Mouse (Mus musculus): ENCODE data around the gene Gpx6. TPM values are rescaled to one million over a fixed set of nuclear protein-coding genes. Genes with fewer than 3 reads are reported as not detected.

The Gpx6 gene
- total RNA-seq, 2 experiments from 2014 or later = not detected

DNA sequence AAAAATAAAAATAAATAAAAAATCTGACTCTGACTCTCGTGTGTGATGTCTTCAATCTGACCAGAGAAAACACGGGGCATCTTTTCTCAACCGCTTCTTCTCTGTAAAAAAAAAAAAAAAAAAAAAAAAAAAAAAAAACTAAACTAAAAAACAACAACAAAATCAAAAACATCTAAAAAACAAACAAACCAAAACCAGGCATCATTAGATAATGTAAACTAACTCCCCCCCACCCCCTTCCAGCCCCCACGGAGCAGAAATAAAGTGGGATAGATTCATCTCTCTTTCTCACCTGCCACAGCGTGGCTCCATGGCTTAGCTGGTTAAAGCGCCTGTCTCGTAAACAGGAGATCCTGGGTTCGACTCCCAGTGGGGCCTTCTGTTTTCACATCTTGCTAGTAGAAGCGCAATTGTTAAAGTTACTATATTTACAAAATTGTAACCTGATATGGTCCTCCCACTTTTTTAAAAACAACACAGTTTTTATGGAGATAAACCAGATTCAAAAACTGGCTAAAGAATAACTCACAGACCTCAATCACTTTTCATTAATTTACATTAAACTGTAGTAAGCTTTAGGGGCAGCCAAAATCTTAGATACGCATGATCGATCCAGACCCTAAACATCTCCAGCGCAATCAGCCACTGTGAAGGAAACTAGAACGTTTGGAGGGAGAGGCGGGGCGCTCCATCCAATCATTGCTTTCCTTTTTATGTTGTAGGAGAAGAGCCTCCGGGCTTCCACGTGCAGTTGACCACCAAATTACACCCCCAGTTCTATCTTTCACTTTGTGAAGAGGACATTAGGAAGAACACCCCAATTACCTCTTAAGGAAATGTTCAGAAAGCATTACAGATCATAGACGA, 10.8 kb downstream of the Gpx6 start:
- peak; percentile 54 to 79 for DNase-seq (ENCODE audit: extremely low spot score in 1 of 2, low spot score in 1 of 2)

DNA sequence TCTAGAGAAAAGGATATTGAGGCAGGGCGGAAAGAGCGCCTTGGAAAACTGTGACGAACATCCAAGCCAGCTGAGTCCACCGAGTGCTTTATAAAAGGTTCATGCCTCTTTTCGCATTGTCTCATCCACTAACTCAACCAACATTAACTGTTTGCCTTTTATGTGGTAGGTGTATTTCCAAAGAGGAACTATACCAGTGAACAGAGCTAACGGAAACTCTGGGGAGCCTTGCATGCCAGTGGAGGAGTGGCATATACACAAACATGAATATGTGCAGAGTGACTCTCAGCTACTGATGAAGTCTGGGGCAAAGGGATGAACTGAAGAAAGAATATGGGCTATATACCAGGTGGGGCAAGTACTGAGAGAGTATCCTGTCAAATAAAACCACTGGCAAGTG, 11.5 kb downstream of the Gpx6 start:
- DNase-seq (ENCODE audit: extremely low spot score in 1 of 2, low spot score in 1 of 2) = no peak

DNA sequence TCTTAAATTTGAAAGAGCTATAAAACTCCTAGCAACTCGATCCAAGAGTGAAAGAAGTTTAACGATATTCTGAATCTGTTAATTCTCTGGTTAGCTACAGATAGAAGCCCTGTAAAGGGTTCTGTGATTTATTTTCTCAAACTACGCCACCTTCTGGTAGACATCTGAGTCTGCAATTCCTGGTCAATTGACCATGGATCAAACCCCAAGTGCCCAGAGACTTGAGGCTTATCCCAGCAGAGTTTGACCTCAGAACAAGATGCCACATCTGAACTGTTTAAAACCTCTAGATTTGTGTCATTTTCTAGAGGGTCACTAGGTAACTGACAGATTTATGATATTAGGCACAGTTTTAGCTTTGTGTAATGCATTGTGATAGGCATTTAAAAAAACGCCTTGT, 14.3 kb downstream of the Gpx6 start:
- DNase-seq (ENCODE audit: extremely low spot score in 1 of 2, low spot score in 1 of 2) = no peak

- DNase-seq (ENCODE audit: extremely low spot score in 1 of 2, low spot score in 1 of 2) = peak; percentile 77 to 96
Measured at GRCm38 (mm10) chr13:21326657-21327211, 14.8 kb downstream of the Gpx6 start.

DNA sequence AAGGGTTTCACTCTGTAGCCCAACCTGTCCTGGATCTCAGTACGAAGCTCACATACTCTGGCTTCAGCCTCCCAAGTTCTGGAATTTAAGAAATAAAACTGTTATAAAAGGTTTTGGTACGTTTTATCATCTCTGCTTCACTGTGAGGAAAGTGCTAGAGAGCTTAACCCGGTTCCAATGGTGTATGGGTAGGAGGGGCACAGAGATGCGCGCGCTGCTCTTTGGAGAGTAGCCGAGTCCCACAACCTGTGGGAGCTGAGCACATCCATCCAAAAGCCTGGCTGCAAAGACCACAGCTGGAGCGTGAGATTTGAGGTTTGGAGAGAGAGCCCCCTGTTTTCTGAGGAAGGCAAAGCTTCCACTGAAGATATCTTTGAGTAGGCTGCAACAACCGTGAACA, 15.5 kb downstream of the Gpx6 start:
- no peak for DNase-seq (ENCODE audit: extremely low spot score in 1 of 2, low spot score in 1 of 2)

GRCm38 (mm10) chr13:21346610-21347009, 34.7 kb downstream of the Gpx6 start, which contains the start of gene Olfr1367:
Olfr1367 (plus strand) TSS chr13:21346910.
- DNase-seq (ENCODE audit: extremely low spot score in 1 of 2, low spot score in 1 of 2) = no peak

- no peak for DNase-seq (ENCODE audit: extremely low spot score in 1 of 2, low spot score in 1 of 2)
Measured at GRCm38 (mm10) chr13:21350593-21350992, 38.7 kb downstream of the Gpx6 start.

- DNase-seq (ENCODE audit: extremely low spot score in 1 of 2, low spot score in 1 of 2) = peak; percentile 65 to 70
Measured at GRCm38 (mm10) chr13:21362621-21363248, 50.8 kb downstream of the Gpx6 start, which contains the start of gene Zscan12. Zscan12 (plus strand) TSS chr13:21362820.

DNA sequence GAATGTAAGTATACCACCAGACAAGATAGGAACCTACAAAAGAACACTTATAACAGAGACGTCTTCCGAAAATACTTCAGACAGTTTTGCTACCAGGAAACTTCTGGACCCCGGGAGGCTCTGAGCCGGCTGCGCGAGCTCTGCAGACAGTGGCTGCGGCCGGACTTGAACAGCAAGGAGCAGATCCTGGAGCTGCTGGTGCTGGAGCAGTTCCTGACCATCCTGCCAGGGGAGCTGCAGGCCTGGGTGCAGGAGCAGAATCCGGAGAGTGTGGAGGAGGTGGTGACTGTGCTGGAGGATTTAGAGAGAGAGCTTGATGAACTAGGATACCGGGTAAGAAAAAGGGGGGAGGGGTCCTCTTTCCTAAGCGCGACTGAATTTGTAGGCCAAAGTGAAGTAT, 51.8 kb downstream of the Gpx6 start:
- DNase-seq (ENCODE audit: extremely low spot score in 1 of 2, low spot score in 1 of 2) = no peak

- DNase-seq (ENCODE audit: extremely low spot score in 1 of 2, low spot score in 1 of 2) = no peak
Measured at GRCm38 (mm10) chr13:21366635-21367034, 54.7 kb downstream of the Gpx6 start.

Other genes with a start within 250 kb of the Gpx6 start
- not detected for gene Olfr1370, start 237.2 kb upstream of the Gpx6 start, total RNA-seq (2021)
- not detected for gene Olfr1369-ps1, start 200.6 kb upstream of the Gpx6 start, total RNA-seq (2021)
- gene Olfr263, start 182.5 kb upstream of the Gpx6 start, total RNA-seq (2021) = not detected
- gene Olfr1368, start 166.3 kb upstream of the Gpx6 start, total RNA-seq (2021) = not detected
- 10 to 100 TPM; 37.8 to 42.2 TPM for gene Trim27, start 132.7 kb upstream of the Gpx6 start, total RNA-seq (2021)
- gene Gpx5, start 19.4 kb upstream of the Gpx6 start, total RNA-seq (2021) = not detected
- gene Olfr1367, start 34.8 kb downstream of the Gpx6 start, total RNA-seq (2021) = not detected
- gene Zscan12, start 50.7 kb downstream of the Gpx6 start, total RNA-seq (2021) = 1 to 10 TPM; 8.5 to 9.7 TPM
- 10 to 100 TPM; 35.6 to 42.4 TPM for gene Zkscan3, start 90.6 kb downstream of the Gpx6 start, total RNA-seq (2021)
- 1 to 10 TPM; 1.2 to 1.8 TPM for gene Pgbd1, start 128.9 kb downstream of the Gpx6 start, total RNA-seq (2021)
- 10 to 100 TPM; 45.3 to 47.3 TPM for gene Zscan26, start 141.6 kb downstream of the Gpx6 start, total RNA-seq (2021)
- gene Nkapl, start 156.4 kb downstream of the Gpx6 start, total RNA-seq (2021) = 1 to 10 TPM in 1 of 2 experiments, under 1 TPM in 1; 0.91 to 1.6 TPM
- gene Zkscan4, start 166.8 kb downstream of the Gpx6 start, total RNA-seq (2021) = 1 to 10 TPM; 5.8 to 6.7 TPM
- not detected for gene Gm10065, start 167.3 kb downstream of the Gpx6 start, total RNA-seq (2021)
- gene AK157302, start 183.1 kb downstream of the Gpx6 start, total RNA-seq (2021) = 10 to 100 TPM; 21.2 to 24.4 TPM
- 10 to 100 TPM; 68.8 to 76.1 TPM for gene Gm11273, start 189.3 kb downstream of the Gpx6 start, total RNA-seq (2021)
- gene Zkscan8, start 219.0 kb downstream of the Gpx6 start, total RNA-seq (2021) = 10 to 100 TPM; 16.4 to 17.0 TPM
- not detected for gene Olfr1366, start 230.7 kb downstream of the Gpx6 start, total RNA-seq (2021)
- not detected for gene Olfr1535, start 247.8 kb downstream of the Gpx6 start, total RNA-seq (2021)